Mouse (Mus musculus): ENCODE measurements around the gene Gm3500. TPM values are rescaled to one million over a fixed set of nuclear protein-coding genes. Genes with fewer than 3 reads are reported as not detected.
"Not testable (repeated sequence)": the region's sequence is repeated elsewhere in the genome, so short reads cannot be mapped to it uniquely, and the experiment has no call there.

The Gm3500 gene
- 1 to 10 TPM; 3.8 to 4.4 TPM for polyA plus RNA-seq (2017; shearing (Covaris generic))

DNA sequence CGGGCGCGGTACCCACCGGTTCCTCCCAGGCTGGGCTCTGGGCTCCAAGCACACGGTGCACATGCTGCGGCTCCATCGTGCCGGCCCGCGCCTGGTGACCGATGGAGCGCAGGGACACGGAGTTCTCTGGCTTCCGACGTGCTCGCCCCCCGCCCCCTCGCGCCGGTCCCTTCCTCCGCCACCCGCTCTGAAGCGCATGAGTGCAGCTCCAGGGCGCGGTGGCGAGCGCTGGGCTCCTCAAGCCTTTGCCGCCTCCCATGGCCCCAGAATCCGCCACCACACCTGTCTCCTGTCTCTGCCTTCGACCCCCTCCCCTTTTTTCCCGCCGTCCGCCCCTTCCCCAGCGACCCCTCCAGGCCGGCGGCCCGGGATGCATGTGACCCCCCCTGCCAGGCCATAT lies at the start of gene Gm3500:
Gm3500 (minus strand) TSS at position 101 of the 400 bp plus-strand sequence.
- ATAC-seq, result not testable (repeated sequence)

DNA sequence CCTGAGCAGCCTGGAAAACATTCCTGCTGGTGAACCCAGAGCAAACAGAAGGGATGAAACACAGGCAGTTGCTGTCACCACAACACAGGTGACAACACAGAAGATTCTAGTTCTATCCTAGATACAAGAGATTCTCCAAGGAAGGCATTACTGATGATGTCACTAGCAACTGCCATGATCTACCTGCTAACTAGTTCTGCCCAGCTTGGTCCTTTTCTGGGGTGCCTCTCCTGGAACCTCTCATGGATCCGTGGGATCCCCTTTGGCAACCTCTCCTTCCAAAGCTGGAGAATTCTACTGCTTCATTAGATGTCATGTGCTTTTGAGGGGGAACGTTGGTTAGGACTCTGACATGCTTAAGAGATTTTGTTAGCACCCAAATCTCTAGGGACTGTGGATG lies 54.0 kb downstream of the Gm3500 start, which contains the start of gene Gm3542:
Gm3542 (minus strand) TSS at position 101 of the 400 bp plus-strand sequence.
- not testable (repeated sequence) for ATAC-seq

Other genes with a start within 250 kb of the Gm3500 start
- not detected for gene Gm3317, start 224.5 kb downstream of the Gm3500 start, polyA plus RNA-seq (2017; shearing (Covaris generic))
- not detected for gene Gm8271, start 203.3 kb downstream of the Gm3500 start, polyA plus RNA-seq (2017; shearing (Covaris generic))
- not detected for gene Gm3526, start 128.5 kb downstream of the Gm3500 start, polyA plus RNA-seq (2017; shearing (Covaris generic))
- not detected for gene Gm3542, start 54.1 kb downstream of the Gm3500 start, polyA plus RNA-seq (2017; shearing (Covaris generic))
- 1 to 10 TPM; 2.4 to 3.9 TPM for gene Gm3194, start 66.4 kb upstream of the Gm3500 start, polyA plus RNA-seq (2017; shearing (Covaris generic))
- not detected for gene Gm8246, start 88.8 kb upstream of the Gm3500 start, polyA plus RNA-seq (2017; shearing (Covaris generic))
- gene Gm3187, start 95.2 kb upstream of the Gm3500 start, polyA plus RNA-seq (2017; shearing (Covaris generic)), result not detected
- 1 to 10 TPM; 4.4 to 6.6 TPM for gene Gm3488, start 112.6 kb upstream of the Gm3500 start, polyA plus RNA-seq (2017; shearing (Covaris generic))
- not detected for gene Gm3532, start 149.4 kb upstream of the Gm3500 start, polyA plus RNA-seq (2017; shearing (Covaris generic))
- gene Gm8265, start 244.0 kb upstream of the Gm3500 start, polyA plus RNA-seq (2017; shearing (Covaris generic)), result not detected